Mouse (Mus musculus): Measurements from ENCODE around the gene Kirrel3.

The Kirrel3 gene

DNA sequence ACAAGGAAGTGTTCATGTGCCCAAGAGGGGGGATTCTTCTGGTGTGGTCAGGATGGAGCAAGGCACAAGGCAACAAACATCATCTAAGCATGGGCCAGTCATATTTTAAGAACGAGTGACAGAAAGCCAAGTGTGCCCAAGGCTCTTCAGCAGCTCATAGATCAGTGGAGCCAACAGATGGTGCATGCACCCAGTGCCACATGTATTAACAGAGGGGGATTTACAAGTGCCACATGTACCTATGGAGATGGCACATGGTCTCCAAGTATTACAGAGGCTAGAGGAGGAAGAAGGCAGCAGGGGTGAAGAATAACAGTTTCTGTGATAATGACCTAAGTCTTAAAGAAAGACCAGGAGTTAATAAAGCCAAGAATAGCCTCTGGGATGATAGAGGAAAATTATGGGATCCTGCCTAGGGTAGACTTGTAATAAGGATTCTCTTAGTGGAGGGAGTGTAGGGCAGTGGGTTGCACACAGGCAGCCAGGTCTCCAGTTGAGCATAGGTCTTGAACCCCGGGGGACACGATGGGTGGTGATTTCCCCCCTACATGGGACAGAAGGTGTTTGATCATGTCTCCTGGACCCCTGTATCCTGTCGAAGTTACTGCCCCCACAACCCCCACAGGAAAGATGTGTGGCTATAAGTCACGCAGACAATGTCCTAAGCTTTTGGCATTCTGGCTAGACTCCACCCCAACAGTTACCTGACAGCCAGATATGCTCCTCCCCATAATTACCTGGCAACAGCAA, 495.0 kb downstream of the Kirrel3 start:
- DNase-seq (ENCODE audit: inconsistent ontology term) = no peak

DNA sequence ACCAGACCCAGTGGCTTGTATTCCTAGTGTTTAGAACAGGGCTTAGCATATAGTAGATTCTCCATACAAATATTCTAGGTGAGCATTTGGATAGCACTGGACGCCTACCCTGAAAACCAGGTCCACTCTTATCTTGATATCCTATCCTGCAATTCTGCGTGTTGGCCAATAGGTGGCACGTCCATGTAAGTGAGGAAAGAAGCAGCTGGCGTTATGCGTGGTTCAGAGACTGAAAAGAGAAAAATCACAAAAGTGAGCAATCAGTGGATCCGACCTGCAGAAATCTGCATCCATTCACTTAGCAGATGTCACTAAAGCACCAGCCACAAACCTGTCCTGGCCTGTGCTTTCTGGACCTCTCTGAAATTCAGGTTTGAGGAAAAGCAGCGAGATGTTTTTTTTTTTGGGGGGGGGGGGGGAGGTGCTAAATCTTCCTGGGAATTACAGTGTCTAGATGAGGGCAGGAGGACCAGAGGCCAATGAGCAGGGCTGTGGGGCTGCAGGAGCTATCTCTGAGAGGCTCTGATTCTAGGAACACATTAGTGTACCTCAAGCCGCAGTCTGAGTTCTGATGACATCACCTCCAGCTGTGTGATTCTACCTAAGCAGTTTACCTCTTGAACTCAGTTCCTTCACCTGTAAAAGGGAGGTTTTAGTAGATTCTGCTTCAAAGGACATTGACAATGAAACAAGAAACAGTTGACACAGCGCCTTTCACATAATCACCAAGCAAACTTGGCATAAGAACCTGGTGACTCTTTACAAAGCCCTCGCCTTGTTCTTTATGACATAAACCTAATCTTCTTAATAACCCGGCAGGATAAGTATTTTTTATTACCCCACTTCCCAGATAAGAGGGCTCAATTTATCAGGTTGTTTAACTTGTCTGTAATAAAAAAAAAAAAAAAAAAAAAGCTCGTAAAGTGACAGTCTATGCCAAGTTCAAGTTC, 498.1 kb downstream of the Kirrel3 start:
- DNase-seq (ENCODE audit: inconsistent ontology term) = no peak

DNA sequence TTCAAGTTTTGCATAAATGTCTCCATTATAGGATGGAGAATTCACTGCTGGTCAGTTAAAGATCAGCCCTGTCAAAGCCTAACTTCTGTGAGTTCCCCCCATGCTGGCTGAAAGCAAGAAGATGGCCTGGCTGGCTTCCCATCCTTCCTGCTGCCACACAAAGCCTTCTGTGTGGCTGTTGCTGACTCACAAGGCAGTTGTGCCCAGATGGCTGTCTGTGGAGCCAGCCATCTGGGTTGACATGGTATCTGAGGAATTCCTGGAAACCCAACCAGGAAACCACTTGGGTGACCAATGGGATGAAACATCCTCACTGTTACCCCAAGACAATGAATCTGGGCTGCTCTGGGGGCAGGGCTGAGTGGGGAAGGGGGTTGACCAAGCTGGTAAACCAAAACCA, 500.5 kb downstream of the Kirrel3 start:
- DNase-seq (ENCODE audit: inconsistent ontology term) = peak; percentile 97

DNA sequence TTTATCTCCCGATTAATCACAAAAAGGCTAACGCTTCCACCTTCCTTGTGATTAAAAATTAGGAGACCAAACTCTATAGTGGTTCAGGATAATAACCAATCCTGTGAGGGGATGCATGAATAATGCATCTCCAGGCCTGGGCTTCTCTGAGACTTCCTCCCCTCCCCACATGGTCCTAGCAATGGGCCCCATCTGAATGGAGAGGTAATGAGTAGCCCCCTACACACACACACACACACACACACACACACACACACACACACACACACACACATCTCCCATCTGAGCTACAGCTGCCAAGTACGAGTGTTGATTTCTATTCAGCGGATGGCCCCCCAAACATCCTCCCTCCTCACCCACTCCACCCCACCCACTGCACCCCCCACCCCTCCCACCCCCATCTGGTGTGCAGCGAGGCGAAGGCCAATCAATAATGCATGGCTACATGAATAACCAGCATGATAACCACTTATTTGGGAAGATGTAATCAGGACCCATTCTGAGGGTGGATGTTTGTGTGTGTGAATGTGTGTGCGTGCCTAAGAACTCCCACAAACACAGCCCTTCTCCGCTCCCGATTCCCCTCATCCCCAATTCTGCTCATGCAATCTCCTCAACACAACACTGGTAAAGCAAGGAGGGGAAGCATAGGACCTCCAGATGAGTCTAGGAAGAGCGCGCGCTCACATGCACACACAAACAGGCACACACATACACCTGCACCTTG, 501.9 kb downstream of the Kirrel3 start:
- no peak for DNase-seq (ENCODE audit: inconsistent ontology term)

DNA sequence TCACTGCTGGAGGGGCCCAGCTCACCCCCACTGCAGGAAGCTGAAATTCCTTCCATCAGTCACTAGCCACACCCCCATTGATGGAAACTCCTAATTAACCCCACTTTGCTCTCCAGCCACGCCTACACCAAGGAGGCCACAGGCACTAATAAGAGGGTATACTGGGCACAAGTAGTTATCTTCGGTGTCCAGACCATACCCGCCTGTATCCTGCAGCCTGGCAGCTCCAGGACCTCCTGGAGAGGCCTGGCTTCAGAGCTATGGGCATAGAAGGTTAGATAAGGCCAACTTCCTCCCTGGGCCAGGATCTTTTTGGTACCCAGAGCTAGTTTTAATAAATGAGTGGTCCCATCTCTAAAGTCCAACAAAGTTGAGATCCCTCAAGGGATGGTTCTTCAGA, 503.0 kb downstream of the Kirrel3 start:
- DNase-seq (ENCODE audit: inconsistent ontology term) = no peak

DNA sequence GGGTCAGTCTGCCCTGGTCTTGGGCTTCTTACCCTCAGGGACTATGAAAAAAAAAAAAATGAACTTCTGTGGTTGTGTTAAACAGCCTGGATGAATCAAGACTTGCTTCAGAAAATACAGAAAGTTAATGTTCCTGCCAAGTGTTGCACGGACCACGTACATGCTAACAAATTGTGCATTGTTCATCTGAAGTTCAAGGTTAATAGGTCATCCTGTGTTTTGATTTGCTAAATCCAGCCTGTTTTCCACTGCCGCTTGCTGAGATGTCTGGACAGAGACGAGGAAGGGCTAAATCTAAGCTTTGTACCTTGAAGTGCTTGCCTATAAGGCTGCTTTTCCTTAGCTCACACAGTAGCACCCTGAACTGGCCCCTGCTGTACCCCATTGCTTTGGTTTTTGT, 506.5 kb downstream of the Kirrel3 start:
- peak; percentile 83 for DNase-seq (ENCODE audit: inconsistent ontology term)

DNA sequence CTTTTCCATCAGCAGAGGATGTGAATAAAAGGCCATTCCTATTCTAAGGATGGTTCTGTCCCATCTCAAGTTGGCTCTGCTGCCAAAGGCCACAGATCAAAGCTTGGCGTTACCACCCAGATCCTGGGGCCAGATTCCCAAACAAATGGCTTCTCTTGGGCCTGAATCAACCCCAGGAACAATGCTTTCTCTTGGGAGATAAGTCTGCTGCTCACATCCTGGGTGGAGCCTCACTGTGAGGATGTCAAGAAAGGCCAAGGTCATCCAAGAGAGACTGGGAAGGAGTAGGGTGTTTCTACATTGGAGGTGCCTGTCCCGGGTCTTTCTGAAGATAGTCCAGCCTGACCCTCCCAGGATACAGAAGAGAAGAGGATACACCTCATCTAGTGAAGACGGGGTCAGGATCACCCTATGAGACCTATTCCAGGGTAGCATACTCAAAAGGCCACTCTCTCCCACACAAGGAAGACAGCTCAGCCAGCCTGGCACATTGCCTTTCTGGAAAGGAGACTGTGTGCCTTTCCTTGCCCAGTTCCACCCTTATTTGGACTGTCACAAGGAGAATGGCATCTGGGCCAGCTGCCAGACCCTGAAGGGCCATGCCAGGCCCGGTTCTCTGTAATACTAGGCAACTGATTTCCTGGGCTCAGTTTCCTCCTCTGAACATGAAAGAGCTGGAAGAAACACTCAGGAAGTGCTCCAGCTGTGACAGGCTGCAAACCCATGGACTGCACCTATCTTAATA, 507.9 kb downstream of the Kirrel3 start:
- DNase-seq (ENCODE audit: inconsistent ontology term) = peak; percentile 97

DNA sequence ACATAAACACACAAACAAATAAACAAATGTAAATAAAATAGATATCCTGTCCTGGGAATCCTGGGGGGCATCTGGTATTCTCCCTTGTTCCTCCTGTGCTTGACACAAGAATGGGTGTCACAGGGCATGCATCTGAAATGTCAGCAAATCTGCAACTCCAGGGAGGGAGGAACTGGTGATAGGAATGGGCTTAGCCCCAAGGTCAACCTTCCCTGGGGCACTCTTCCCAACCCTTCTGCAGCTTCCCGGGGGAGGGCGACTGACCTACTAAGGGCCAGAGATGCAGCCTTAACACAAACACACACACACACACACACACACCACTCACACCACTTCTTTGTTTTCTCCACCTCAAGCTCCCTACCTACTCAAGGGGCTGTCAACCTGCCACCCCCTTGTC, 509.4 kb downstream of the Kirrel3 start:
- no peak for DNase-seq (ENCODE audit: inconsistent ontology term)

DNA sequence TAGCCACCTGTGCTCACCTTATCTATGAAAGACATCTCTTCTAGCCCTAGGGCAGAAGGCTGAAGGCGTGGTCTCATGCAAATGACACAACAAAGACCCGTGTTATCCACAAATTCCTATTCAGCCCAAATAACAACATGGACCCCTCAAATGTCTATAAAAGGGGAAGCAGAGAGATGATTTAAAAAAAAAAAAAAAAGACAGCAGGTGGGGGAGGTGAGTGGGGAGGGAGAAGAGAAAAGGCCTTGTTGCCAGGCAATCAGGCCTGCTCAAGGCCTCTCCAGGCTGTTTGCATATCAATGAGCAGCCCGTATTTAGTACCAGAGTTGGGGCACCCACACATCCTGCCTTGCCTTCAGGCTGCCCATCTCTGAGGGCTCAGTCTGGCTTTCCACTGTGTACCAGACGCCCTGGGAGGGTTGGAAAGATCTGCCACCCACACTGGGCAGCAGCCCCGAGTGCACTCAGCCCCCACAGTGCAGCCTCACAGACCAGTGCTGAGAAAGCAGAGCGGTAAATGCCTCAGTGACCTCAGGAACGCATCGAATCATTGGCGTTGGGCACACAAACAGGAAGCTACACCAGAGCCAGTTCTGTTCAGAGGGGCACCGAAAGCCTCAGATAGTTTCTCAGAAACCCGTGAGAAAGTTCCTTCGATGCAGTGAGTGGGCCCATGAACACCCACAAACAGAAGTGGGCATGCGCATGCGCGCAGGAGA, 510.1 kb downstream of the Kirrel3 start:
- peak; percentile 89 for DNase-seq (ENCODE audit: inconsistent ontology term)

DNA sequence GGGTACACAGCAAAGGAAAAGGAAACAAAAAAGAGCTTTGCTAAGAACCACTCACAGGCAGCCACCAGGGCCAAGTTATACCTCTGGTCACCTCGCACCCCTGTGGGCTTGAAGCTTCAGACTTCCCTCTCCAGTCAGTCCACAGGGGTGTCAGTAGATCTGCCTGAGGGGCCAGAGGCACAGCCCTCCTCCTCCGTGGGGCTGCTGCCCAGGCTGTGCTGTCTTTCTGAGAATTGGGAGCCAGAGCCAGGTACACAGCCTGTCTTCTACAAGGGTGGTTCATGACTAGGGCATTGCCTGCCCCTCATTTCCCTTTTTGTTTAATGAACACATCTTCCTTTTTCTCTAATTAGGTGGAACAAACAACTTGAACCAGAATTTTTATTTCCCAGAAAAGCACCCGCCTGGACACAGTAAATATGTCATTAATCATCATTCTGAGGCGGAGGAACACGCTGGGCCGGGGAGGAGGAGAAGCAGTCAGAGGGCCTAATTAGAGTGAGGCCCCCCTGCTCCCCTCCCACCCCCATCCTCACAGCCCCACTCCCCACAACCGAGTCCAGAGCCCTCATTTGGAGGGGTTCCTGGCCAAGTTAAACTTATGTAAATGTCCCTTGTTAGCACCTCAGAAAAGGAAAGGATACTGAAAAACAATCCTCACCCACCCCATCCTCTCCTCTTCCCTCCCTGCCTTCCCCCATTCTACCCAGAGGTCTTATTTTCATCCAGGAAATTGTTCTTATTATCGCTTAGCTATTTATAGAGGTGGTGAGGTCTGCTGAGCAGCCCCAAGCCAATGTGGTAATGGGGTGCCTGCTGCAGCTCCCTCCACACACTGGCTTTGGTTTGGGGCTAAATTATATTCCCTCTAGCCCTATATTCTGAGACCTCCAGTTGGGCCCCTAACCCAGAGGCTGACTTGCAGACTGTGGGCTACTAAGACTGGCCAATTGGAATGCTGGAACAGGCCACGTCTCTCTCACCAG, 512.5 kb downstream of the Kirrel3 start:
- peak; percentile 64 for DNase-seq (ENCODE audit: inconsistent ontology term)

DNA sequence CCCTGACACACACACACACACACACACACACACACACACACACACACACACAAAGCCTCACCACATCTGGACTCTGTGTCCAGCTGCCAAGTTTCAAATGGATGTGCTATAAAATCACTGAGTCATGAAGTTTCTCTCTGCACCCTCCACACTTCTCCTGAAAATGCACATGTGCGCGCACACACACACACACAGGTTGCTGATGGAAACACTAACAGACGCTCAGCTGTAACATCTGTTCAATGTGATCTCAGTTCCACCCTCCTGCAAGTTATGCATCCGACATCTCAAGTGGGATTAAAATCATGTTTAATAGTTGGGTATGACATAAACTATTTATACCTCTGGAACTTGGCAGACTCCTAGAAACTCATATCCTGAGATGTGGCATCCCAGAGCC, 518.4 kb downstream of the Kirrel3 start:
- DNase-seq (ENCODE audit: inconsistent ontology term) = no peak

DNA sequence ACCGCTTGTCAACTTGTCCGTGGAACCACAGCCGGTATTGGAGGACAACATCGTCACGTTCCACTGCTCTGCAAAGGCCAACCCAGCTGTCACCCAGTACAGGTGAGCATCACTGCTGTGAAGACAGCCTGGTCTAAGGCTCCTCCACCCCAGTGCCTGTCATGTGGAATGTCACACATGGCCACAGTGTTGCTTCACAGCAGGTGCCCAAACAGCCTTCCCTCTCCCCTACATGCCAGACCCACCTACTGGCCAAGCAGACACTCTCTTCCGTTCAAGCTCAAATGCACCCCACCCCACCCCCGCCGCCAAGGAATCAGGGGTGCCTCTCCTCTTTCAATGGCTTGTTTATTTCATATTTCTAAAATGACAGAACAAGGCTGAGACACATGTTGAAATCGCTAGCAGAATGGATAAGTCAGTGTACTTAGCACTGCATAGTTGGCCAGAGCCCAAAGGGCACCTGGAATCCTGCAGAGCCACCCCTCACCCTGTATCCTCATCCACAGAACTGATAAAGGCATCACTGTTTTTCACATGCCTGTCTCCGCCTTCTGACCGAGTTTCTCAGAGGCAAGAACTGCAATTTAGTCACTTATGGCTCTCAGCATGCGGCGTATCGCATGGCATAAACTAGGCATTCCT, 522.1 kb downstream of the Kirrel3 start:
- no peak for DNase-seq (ENCODE audit: inconsistent ontology term)

DNA sequence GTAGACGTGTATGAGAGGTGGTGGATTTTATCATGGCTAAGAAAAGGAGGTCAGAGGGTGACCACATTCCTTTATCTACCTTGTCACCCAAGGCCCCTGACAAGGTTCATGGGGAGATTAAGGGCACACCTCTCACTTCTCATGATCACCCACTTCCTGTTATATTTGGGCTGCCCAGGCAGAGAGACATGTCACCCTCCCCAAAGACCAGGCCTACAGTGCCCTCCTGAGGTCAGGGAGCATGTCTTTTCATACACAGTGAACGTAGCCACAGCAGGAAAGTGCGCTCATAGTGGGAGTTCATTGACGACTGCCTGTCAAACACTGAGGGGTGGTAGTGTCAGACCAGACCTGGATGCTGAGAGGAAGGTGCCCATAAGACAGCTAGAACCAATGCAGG, 531.1 kb downstream of the Kirrel3 start:
- no peak for DNase-seq (ENCODE audit: inconsistent ontology term)

DNA sequence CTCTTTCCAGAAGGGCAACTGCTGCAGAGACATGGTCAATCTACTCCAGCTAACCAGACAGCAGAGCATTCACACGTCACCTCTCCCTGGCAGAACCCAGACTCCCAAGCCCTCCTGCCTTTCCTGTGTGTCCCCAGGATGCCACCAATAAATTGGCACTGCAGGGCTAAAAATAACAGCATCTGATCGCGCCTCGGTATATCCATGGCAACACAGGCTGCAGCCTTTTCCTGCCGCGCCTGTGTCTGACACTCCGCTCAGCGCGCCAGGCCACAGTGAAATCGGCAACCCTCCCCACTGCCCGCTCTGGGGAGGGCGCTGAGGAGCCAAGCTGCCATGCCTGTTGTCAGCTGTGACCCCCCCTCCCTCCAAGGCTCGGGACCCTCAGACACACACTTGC, 531.9 kb downstream of the Kirrel3 start:
- DNase-seq (ENCODE audit: inconsistent ontology term) = peak; percentile 60

DNA sequence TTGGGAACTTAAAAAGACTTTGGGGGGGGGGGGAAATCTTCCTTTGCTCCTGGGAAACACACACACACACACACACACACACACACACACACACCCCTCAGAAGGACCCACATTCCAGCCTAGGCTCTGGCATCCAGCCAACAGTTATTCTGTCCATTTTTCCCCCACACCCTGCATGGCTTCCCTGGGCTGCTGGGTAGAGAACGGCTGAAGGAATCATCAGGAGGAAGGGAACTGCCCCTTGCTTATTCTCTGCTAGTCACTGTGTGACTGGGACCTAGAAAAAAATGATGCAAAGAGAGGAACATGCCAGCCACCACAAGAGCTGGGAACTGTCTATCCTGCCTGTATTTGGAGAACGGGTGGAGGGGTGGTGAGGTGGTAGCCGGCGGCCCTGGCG, 532.4 kb downstream of the Kirrel3 start:
- no peak for DNase-seq (ENCODE audit: inconsistent ontology term)

DNA sequence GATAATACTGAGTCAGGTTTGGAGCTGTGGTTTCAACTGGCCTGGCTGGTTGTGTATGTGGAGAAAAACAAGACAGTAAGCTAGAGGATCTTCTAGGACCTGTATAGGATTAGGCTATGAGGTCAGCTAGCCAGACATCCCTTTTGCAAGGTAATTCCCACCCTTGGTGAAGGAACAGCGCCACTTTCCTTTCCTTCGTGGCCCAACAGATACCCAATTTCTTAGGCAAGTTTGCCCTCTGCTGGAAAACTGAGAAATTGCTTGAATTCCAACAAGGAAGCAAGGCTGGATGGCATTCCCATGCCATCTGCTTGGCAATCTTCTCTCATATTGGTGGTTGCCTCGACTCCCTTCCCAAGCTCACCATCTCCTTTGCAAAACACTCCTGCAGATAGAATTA, 533.7 kb downstream of the Kirrel3 start:
- peak; percentile 68 for DNase-seq (ENCODE audit: inconsistent ontology term)

DNA sequence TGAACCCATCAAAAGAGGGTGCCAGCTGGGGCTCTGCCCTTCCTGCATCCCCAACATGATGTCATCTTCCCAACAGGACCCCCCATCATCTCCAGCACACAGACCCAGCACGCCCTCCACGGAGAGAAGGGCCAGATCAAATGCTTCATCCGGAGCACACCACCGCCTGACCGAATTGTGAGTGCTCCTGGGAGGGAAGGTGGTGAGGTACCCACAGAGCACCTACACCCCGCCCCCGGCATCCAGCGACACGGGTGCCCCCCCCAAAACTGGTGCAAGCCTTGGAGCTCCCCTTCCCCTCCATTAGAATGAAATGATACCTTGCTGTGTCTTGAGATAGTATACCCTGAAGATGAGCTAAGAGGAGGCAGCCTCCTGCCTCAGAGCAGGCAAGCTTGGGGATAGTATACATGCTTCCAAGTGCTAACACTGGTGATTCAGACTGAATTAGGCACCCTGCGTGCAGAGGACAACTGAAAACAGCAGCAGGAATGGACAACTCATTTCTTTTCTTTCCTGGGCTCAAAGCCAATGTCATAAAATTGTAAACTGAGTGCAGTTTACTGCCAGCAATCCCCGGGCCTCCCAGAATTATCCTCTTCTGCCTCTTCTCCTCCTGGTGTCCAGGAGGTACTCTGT, 534.4 kb downstream of the Kirrel3 start:
- DNase-seq (ENCODE audit: inconsistent ontology term) = no peak

DNA sequence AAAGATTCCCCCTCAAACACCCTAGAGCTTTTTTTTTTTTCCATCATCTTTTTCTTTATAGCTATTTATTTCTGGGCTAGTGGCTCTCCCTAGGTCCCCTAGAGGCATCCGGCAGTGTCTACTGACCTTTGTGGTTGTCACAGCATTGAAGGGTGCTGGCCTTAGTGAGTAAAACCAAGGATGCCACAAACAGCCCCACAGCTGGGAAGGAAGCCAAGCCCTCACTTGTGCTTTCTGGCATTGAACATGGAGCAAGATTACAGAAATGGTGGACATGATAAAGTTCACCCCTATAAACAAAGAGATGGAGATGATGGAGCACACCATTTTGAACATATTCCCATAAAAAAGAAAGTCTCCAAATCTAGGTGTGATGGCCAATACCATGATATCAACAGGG, 536.0 kb downstream of the Kirrel3 start:
- no peak for DNase-seq (ENCODE audit: inconsistent ontology term)

Measured in Muller cell, postnatal 12 days (primary cell).